Mouse (Mus musculus): ENCODE data around the gene Noxo1.
"Not testable (repeated sequence)": the region's sequence is repeated elsewhere in the genome, so short reads cannot be mapped to it uniquely, and the experiment has no call there.

The Noxo1 gene

DNA sequence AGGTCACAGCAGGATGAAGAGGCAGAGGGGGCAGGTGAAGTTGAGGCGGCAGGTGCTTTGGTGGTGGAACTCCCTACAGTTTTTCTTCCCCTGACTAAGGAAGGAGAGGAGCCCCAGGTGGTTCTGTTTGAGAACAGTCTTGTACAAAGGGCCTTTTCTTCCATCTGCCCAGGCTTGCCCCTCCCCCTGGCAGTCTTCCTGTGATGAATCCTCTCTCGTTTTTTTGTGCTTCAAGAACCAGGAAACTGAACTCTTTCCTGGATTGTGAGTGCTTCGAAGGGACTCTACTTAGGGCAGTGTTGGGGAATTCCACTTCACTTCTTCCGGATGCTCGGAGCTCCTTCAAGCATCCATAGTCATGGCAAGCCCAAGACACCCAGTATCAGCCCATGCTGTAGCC is 2.0 kb downstream of the Noxo1 start:
- CTCF ChIA-PET = interaction anchor here in 2 of 4 experiments (0.9 to 1.6 kb wide), 3 partner anchors 10 to 22 kb away, joined by 3 to 5 read pairs (median 3); no protein-coding TSS in a partner anchor

DNA sequence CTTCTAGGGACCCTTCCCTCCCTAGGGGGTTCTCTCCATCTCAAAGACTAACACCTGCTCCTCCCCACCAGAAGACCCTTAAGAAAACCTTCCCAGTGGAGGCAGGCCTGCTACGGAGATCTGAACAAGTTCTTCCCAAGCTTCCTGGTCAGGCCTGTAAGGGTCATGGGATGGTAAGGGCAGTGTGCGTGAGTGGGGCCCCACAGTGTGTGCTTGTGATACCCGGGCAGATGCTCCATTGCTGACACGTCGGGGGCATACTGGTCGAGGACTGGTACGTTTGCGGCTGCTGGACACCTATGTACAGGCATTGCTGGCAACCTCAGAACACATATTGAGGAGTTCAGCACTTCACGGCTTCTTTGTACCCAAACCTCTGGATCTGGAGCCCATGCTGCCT is 2.7 kb downstream of the Noxo1 start:
- POLR2A ChIA-PET = interaction anchor here (0.6 to 3.5 kb wide), 25 partner anchors 8 to 219 kb away, joined by 3 to 20 read pairs (median 4); partner anchors contain the start of genes Tbl3 (in 3 of the 4), Traf7 (in 2 of the 4), Mlst8 (in 1 of the 4) and Ndufb10 (in 1 of the 4)

More for the DNA sequence above, 2.0 kb downstream of the Noxo1 start:
- POLR2A ChIA-PET = interaction anchor here (0.6 to 3.5 kb wide), 28 partner anchors 8 to 219 kb away, joined by 3 to 20 read pairs (median 4); partner anchors contain the start of genes Tbl3 (in 4 of the 4), Traf7 (in 2 of the 4), Zfp598 (in 2 of the 4) and Mlst8 (in 1 of the 4)

DNA sequence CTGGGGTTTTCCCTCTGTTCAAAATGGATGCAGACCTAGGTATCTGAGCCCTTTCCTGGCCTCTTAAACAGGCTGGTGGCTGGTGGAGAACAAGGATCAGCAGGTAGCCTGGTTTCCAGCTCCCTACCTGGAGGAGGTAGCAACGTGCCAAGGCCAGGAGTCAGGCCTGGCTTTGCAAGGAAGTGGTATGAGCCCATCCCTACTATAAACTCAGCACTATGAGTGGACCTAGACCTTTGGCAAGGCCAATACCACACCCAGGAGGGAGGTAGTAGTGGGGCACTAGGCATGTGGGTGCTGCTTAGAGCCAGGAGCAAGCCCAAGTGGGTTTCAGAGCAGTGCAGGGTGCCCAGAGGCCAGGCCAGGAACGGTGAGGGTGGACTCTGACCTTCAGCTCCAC is 3.4 kb downstream of the Noxo1 start:
- POLR2A ChIA-PET = interaction anchor here in 2 of 4 experiments (1.0 to 9.6 kb wide), 7 partner anchors 7 to 171 kb away, joined by 3 to 144 read pairs (median 6); partner anchors contain the start of genes Rnf151 (in 1 of the 2), Rps2 (in 1 of the 2), Tbl3 (in 1 of the 2) and Traf7 (in 1 of the 2)
- CTCF ChIA-PET = no interaction called here

More for the DNA sequence above, 2.7 kb downstream of the Noxo1 start:
- CTCF ChIA-PET = interaction anchor here in 3 of 4 experiments (0.6 to 1.6 kb wide), 4 partner anchors 9 to 94 kb away, joined by 3 to 5 read pairs (median 3); no protein-coding TSS in a partner anchor

DNA sequence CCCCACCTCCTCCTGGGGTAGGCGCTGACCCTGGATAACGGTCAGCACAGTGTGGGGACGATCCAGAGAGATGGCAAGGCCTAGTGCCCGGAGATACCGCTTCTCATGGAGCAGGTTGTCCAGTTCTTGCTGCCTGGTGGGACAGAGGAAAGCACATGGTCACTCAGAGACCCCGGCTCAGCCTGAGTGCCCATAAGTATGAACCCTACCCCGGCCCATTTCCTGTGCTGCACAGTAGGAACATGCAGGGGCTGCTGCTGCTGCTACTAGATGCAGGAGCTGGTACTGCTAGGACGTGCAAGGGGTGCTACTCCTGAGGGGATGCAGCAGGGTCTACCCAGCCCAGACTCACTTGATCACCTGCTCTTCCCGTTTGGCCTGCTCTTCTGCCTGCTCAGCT is 5.2 kb downstream of the Noxo1 start:
- ChIA-PET CTCF (no interaction called here), POLR2A (interaction anchor here in 3 of 4 experiments (1.5 to 9.6 kb wide), 5 partner anchors 16 to 173 kb away, joined by 4 to 144 read pairs (median 7); partner anchors contain the start of genes Rnf151 (in 2 of the 3), Rps2 (in 2 of the 3) and Traf7 (in 2 of the 3))

DNA sequence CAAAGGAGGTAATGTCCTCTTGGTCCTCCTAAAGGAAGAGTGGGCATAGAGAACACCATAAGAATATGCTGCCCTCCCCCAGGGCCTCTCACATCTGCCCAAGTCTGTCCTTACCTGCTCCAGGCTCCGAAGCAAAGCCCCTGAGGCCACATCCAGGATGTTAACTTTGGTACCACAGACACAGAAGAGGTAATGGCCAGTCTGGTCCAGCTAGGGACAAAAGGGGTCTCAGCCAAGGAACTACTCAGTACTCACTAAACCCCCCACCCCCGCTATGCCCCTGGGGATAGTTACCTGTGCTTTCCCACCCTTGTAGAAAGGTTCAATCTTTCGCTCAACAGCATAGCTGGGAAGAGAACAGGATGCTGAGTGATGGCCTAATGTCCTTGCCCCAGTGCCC is 9.8 kb downstream of the Noxo1 start:
- ChIA-PET POLR2A (interaction anchor here in 3 of 4 experiments (0.9 to 9.6 kb wide), 9 partner anchors 7 to 178 kb away, joined by 3 to 144 read pairs (median 4); partner anchors contain the start of genes Nthl1 (in 1 of the 3), Rnf151 (in 1 of the 3), Rps2 (in 1 of the 3) and Syngr3 (in 1 of the 3)), CTCF (no interaction called here)

DNA sequence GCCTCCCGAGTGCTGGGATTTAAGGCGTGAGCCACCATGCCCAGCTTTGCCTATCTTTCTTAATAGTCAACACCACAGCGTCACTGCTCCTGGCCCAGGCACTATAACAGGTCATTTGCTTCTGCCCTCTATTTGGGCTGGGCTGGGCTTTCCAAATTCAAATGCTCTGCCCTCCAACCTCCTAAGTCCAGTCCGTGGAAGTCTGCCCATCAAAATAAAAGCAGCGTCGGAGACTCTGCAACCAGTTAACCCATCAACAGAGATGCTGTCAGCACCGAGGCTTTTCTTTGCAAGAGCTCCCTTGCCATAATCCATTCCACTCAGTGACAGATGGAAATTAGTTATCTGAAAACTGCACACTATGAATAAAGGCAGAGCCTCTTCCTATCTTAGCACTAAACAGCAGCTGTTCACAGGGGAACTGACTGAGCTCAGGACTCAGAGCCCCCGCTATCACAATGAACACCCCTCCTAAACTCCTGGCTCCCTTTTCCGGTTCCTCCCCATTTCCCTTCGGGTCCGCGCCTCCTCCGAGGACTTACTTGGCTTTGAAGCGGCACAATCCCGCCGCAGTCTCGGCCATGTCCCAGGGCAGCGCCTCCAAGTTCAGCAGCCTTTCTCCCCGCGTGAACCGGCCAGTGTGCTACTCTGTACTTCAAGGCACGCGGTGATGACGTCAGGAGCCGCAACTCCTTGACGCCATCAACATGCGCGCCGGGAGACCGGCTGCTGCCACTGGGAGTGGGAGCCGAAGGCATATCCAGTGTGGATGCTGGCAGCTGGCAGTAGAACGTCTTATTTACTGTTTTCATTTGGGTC is 11.2 kb downstream of the Noxo1 start, which contains the start of gene Tbl3:
Tbl3 (minus strand) TSS at position 679 of the 819 bp plus-strand sequence.
- ChIA-PET CTCF (interaction anchor here in 2 of 4 experiments (0.7 to 1.7 kb wide), 10 partner anchors 9 to 228 kb away, joined by 3 to 6 read pairs (median 3); partner anchors contain the start of genes Zfp598 (in 2 of the 2), Mlst8 (in 1 of the 2), Ndufb10 (in 1 of the 2) and Noxo1 (in 1 of the 2)), POLR2A (interaction anchor here (0.6 to 9.6 kb wide), 57 partner anchors 9 to 292 kb away, joined by 3 to 144 read pairs (median 5); partner anchors contain the start of genes Rnf151 (in 4 of the 4), Rps2 (in 4 of the 4), Ndufb10 (in 3 of the 4) and Syngr3 (in 3 of the 4))

DNA sequence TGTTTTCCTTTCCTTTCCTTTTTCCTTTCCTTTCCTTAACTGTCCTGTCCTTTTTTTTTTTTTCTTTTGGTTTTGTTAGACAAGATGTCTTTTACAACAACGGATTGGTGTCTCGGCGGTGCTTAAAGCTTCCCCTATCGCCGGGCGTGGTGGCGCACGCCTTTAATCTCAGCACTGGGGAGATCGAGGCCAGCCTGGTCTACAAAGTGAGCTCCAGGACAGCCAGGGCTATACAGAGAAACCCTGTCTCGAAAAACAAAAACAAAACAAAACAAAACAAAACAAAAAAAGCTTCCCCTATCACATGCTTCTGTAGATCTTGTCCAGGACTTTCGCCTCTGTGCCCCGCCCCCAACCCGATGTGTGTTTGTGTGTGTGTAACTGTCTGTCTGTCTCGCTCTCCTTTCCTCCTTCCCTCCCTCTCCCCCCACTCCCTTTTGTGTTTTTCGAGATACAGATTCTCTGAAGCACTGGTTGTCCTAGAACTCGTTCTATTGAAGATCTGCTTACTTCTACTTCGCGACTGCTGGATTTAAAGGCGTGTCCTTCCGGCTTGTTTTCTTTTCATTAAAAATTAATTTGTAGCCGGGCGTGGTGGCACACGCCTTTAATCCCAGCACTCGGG is 11.9 kb downstream of the Noxo1 start:
- ChIA-PET CTCF (interaction anchor here in 3 of 4 experiments (0.6 to 1.7 kb wide), 11 partner anchors 9 to 246 kb away, joined by 3 to 6 read pairs (median 3); partner anchors contain the start of genes Zfp598 (in 2 of the 3), Mlst8 (in 1 of the 3), Ndufb10 (in 1 of the 3) and Noxo1 (in 1 of the 3)), POLR2A (interaction anchor here (0.6 to 9.6 kb wide), 58 partner anchors 9 to 538 kb away, joined by 3 to 144 read pairs (median 5); partner anchors contain the start of genes Rnf151 (in 4 of the 4), Rps2 (in 4 of the 4), Ndufb10 (in 3 of the 4) and Syngr3 (in 3 of the 4))

DNA sequence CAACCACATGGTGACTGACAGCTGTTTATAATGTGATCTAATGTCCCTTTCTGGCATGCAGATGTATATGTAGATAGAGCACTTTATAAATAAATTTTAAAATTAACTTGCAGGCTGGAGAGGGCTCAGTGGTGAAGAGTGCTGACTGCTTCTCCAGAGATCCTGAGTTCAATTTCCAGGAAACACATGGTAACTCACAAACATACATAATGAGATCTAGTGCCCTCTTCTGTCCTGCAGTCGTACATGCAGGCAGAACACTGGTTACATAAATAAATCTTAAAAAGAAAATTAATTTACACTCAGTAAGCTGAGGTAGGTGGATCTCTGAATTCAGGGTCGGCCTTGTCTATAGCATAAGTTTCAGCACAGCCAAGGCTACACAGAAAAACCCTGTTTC is 12.6 kb downstream of the Noxo1 start:
- POLR2A ChIA-PET = interaction anchor here (0.6 to 9.6 kb wide), 21 partner anchors 9 to 457 kb away, joined by 3 to 144 read pairs (median 8); partner anchors contain the start of genes Syngr3 (in 3 of the 4), Rnf151 (in 2 of the 4), Rps2 (in 2 of the 4) and Traf7 (in 2 of the 4)
- CTCF ChIA-PET = interaction anchor here in 3 of 4 experiments (0.9 to 1.7 kb wide), 3 partner anchors 10 to 230 kb away, joined by 3 to 6 read pairs (median 5); partner anchors contain the start of gene Mlst8 (in 2 of the 3)

DNA sequence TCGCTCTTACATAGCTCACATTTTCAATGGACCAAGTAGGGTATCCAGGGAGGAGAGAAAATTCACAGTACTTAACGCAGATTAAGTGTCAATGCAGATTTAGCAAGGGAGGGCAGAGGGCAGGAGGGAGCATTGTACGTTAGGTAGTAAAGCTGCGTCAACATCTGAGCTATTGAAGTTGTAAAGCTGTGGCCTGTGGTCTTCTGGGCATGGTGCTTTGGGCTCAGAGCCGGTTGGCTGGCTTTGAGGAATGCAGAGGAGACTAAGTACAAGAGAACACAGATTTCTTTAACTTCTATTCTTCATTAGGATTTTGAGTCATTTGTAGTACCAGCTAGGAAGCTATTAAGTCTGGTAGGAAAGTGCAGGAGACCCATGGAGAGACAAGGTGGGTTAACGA is 19.5 kb downstream of the Noxo1 start:
- POLR2A ChIA-PET = interaction anchor here in 3 of 4 experiments (0.5 to 14.7 kb wide), 31 partner anchors 9 to 1011 kb away, joined by 3 to 268 read pairs (median 5); partner anchors contain the start of genes Msrb1 (in 3 of the 3), Ndufb10 (in 2 of the 3), Pkd1 (in 2 of the 3) and Rpl3l (in 2 of the 3)
- CTCF ChIA-PET = interaction anchor here in 2 of 4 experiments (0.6 to 1.5 kb wide), 4 partner anchors 12 to 519 kb away, joined by 3 read pairs; no protein-coding TSS in a partner anchor

DNA sequence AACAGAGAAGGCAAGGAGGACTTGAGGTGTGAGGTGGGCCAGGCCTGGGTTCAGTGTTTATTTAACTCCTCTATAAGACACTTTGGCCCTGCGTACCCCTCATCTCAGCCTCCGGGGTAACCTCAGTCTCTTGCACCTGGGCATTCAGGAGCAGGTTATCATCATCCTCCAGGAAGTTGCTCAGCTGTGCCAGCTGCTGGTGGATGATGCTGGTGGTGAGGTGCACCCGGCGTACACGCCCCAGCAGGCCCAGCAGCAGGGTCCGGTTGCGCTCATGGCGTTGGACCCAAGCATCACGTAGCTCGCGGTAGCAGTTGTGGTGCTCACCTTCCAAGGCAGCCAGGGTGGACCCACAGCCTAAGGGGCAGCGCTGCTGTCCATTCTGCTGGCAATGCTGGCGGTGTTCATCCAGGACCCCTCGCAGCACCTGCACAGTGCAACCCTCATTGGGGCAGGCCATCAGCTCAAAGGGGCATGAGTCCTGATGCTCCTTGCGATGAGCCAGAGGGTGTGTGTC is 20.2 kb downstream of the Noxo1 start:
- ChIA-PET CTCF (interaction anchor here in 1 of 4 experiments (0.6 to 1.5 kb wide), 5 partner anchors 8 to 520 kb away, joined by 3 read pairs; partner anchors contain the start of gene Tbl3), POLR2A (interaction anchor here in 3 of 4 experiments (0.5 to 14.7 kb wide), 48 partner anchors 8 to 1011 kb away, joined by 3 to 268 read pairs (median 5); partner anchors contain the start of genes Msrb1 (in 3 of the 3), Traf7 (in 3 of the 3), Ndufb10 (in 2 of the 3) and Pkd1 (in 2 of the 3))

DNA sequence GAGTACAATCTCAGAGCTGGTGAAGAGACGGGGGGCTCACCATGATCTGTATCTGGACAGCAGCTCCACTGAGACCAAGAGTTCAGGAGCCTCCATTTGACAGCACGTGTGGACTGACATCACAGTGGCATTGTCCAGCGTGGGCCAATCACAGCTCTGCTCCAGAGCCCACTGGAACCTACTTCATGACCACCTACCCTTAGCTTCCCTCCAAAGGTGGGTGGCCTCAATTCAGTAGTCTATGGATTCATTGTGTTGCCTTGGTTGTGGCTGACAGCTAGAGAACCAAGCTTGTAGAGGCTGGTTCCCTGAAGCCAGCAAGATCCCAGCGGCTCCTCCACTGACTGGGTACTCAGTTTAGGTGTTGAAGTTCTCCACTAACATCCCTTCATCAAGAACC is 21.9 kb downstream of the Noxo1 start, which contains the start of the genes Rnf151 and Rps2:
Rnf151 (minus strand) TSS at position 121 of the 400 bp plus-strand sequence.
Rps2 (plus strand) TSS at position 174 of the 400 bp plus-strand sequence.
- CTCF ChIA-PET = interaction anchor here in 3 of 4 experiments (0.7 to 1.2 kb wide), 5 partner anchors 7 to 42 kb away, joined by 3 to 4 read pairs (median 3); partner anchors contain the start of gene Rpl3l (in 1 of the 3)
- POLR2A ChIA-PET = interaction anchor here (0.5 to 14.7 kb wide), 55 partner anchors 7 to 467 kb away, joined by 3 to 268 read pairs (median 4); partner anchors contain the start of genes Tbl3 (in 4 of the 4), Traf7 (in 3 of the 4), Msrb1 (in 2 of the 4) and Nthl1 (in 2 of the 4)

DNA sequence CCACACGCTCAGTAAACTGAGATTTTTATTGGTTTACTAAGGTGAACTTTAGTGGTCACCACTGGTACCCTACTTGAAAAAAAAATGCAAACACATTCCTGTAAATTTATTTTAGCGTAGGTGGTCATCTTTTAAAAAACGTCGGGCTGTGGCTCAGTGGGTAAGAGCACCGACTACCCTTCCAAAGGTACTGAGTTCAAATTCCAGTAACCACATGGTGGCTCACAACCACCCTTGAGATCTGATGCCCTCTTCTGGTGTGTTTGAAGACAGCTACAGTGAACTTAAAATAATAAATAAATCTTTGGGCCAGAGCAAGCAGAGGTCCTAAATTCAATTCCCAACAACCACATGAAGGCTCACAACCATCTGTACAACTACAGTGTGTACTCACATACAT is 22.9 kb downstream of the Noxo1 start:
- ChIA-PET POLR2A (interaction anchor here (0.6 to 14.7 kb wide), 34 partner anchors 10 to 564 kb away, joined by 3 to 268 read pairs (median 4); partner anchors contain the start of genes Tbl3 (in 3 of the 4), Traf7 (in 3 of the 4), Msrb1 (in 2 of the 4) and Rpl3l (in 2 of the 4)), CTCF (interaction anchor here in 1 of 4 experiments (1.2 kb wide), 1 partner anchor 12 kb away, joined by 3 read pairs; no protein-coding TSS in a partner anchor)

DNA sequence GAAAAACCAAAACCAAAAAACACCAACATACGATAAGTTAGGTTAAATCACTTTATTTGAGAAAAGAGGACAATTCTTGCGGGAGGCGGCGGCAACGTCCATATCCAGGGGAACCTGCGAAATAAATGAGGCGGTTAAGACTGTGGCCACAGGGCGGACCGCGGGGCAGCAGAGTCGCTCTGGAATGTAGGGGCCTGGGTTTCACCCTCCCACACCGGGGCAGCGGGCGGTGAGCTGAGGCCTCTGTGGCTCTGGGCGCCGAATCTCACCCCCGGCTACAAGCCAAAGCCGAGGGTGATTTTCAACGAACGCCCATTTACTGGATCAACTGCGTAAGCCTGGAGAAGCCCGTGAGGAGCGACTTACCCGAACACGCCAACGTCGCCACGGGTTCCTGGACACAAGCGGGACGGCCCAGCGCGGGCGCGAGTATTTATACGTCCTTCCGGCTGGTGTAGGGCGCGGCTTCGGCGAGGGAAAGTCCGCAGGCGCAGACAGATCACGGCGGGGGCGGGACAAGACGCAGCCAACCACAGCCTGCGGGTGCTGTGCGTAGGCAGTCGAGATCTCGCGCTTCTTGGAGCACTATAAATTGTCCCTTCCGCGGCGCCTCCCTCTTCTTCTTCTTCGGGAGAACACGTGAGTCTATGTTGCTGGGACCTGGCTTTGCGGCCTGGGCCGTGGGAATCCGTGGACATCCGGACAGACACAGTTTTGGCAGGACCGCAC is 23.6 kb downstream of the Noxo1 start:
- ChIA-PET CTCF (no interaction called here), POLR2A (interaction anchor here in 3 of 4 experiments (0.7 to 14.7 kb wide), 27 partner anchors 12 to 554 kb away, joined by 3 to 268 read pairs (median 5); partner anchors contain the start of genes Tbl3 (in 3 of the 3), Msrb1 (in 2 of the 3), Traf7 (in 2 of the 3) and Fahd1 (in 1 of the 3))

DNA sequence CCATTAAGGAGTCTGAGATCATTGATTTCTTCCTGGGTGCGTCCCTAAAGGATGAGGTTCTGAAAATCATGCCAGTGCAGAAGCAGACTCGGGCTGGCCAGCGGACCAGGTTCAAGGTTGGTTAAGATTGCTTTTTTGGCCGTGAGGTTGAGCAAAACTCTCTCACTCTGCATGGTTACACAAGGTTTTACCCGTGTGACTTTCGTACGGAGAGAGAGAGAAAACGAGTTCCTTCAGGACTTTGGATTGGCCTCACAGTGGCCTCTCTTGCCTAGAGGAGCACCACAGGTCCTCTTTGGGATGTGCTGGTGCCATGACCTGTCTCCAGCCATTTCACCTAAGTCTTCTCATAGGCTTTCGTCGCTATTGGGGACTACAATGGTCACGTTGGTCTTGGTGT is 24.6 kb downstream of the Noxo1 start:
- POLR2A ChIA-PET = interaction anchor here in 3 of 4 experiments (0.6 to 14.7 kb wide), 24 partner anchors 13 to 553 kb away, joined by 3 to 268 read pairs (median 6); partner anchors contain the start of genes Msrb1 (in 2 of the 3), Spsb3 (in 2 of the 3), Traf7 (in 2 of the 3) and E4f1 (in 1 of the 3)
- CTCF ChIA-PET = not testable (repeated sequence)

DNA sequence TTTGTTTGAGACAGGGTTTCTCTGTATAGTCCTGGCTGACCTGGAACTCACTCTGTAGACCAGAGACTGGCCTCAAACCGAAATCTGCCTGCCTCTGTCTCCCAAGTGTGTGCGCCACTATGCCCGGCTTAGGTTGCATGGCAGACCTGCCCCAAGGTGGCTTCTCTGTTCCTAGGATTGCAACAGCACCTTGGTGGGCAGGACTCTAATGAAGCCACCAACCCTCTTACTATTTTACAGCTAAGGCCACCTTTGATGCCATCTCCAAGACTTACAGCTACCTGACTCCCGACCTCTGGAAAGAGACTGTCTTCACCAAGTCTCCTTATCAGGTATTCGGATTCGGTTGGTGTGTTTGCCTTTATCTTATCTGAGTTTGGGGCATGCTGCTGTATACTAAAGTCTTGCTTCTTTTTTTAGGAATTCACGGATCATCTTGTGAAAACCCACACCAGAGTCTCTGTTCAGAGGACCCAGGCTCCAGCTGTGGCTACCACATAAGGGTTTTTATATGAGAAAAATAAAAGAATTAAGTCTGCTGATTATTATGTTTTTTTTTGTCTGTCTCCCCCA is 25.4 kb downstream of the Noxo1 start:
- CTCF ChIA-PET = not testable (repeated sequence)
- POLR2A ChIA-PET = interaction anchor here in 3 of 4 experiments (0.6 to 14.7 kb wide), 49 partner anchors 10 to 504 kb away, joined by 3 to 268 read pairs (median 5); partner anchors contain the start of genes Msrb1 (in 2 of the 3), Pkd1 (in 2 of the 3), Tbl3 (in 2 of the 3) and Traf7 (in 2 of the 3)
